Mouse (Mus musculus) limb, embryonic 14.5 days (tissue): Measurements from ENCODE around the gene Wwc2. TPM values are rescaled to one million over a fixed set of nuclear protein-coding genes. Genes with fewer than 3 reads are reported as not detected.

Experiments used
- ATAC-seq: fragments of 200-750 bp; cut with Nextera tagmentation; 2 replicates; pipeline ENCODE4 v1.8.0; 2017; ENCODE audit warnings: low read depth, moderate number of reproducible peaks, moderate TSS enrichment; ENCODE audit not compliant: low FRiP score
- DNase-seq: peaks from one replicate; pipeline ENCODE4 v3.0.0-alpha.2; 2015; ENCODE audit warnings: low spot score
- H3K27ac ChIP-seq: fragments of 300-500 bp; sonication (generic); replicated peaks from 2 replicates; pipeline ENCODE4 v1.5.1; 2014; ENCODE audit warnings: low read depth, mild to moderate bottlenecking, low read length, moderate library complexity, mixed read lengths
- H3K27me3 ChIP-seq: fragments of 300-500 bp; sonication (generic); 2 replicates; pipeline ENCODE4 v1.6.1; 2014; ENCODE audit warnings: low read length, mixed read lengths; ENCODE audit not compliant: control insufficient read depth, insufficient read depth
- H3K36me3 ChIP-seq: fragments of 300-500 bp; sonication (generic); 2 replicates; pipeline ENCODE4 v1.6.1; 2014; ENCODE audit warnings: mild to moderate bottlenecking, low read length, moderate library complexity, mixed read lengths; ENCODE audit not compliant: control insufficient read depth, insufficient read depth
- H3K4me1 ChIP-seq: fragments of 300-500 bp; sonication (generic); 2 replicates; pipeline ENCODE4 v1.6.1; 2014; ENCODE audit warnings: antibody characterized with exemption, low read length, mixed read lengths; ENCODE audit not compliant: control insufficient read depth, insufficient read depth
- H3K4me2 ChIP-seq: fragments of 300-500 bp; sonication (generic); replicated peaks from 2 replicates; pipeline ENCODE4 v1.6.1; 2014; ENCODE audit warnings: low read depth, mild to moderate bottlenecking, low read length, moderate library complexity; ENCODE audit not compliant: severe bottlenecking
- H3K4me3 ChIP-seq: fragments of 300-500 bp; sonication (generic); replicated peaks from 2 replicates; pipeline ENCODE4 v1.5.1; 2014; ENCODE audit warnings: low read length
- H3K9ac ChIP-seq: fragments of 300-500 bp; sonication (generic); 2 replicates; pipeline ENCODE4 v1.6.1; 2014; ENCODE audit warnings: mild to moderate bottlenecking, low read depth, low read length, moderate library complexity; ENCODE audit not compliant: severe bottlenecking
- H3K9me3 ChIP-seq: fragments of 300-500 bp; sonication (generic); 2 replicates; pipeline ENCODE4 v1.6.1; 2016; ENCODE audit warnings: low read length; ENCODE audit not compliant: control insufficient read depth
- POLR2A ChIP-seq: fragments of 200-500 bp; IDR thresholded peaks from 2 replicates; pipeline ENCODE4 v1.8.0; 2012; ENCODE audit warnings: inconsistent platforms, mild to moderate bottlenecking, moderate library complexity, borderline replicate concordance; ENCODE audit not compliant: insufficient read depth, insufficient read length; ENCODE audit errors: extremely low read depth
- WGBS: fragments of 180-500 bp; shearing (Covaris S2); extraction: QIAGEN DNeasy Blood & Tissue Kit; methylation state at CpG from one replicate; pipeline ENCODE4 v1.1.7; 2014; 5-methylcytosine and 5-hydroxymethylcytosine counted together
- polyA plus RNA-seq, 2 experiments: library from polyadenylated mRNA; depleted of rRNA in 1 of 2; stranded (reverse) in 1 of 2; unstranded in 1 of 2; fragments of >200 nt; fragmentation: Nextera tagmentation in 1 of 2; extraction: Ambion mirVana in 1 of 2; gene quantifications; 2 replicates each; pipeline versions ENCODE4 v1.2.1 to v1.2.3; 2012 to 2014

Wwc2 gene
- polyA plus RNA-seq, 2 experiments = 10.9 to 13.5 TPM

DNA sequence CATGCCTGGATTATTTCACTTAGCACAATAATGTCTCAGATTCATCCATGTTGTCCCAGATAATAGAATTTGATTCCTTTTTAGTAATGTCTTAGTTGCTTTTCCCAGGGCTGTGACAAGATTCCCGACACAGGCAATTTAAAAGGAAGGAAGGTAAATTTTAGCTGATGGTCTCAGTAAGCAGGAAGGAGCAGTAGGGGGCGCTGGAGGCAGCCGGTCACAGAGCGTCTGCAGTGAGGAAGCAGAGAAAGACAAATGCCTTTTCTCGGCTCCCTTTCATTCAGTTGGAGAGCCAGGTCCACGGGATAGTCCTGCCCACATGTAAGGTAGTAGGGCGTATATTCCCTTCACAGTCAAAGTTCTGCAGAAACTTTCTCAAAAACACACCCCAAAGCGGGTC lies 32.5 kb upstream of the Wwc2 start:
- Histone ChIP-seq H3K36me3 (no peaks in the 10 kb centered on the region), H3K4me2 (no peak overlapping the region), H3K4me3 (no peak overlapping the region), H3K27me3 (no peaks in the 10 kb centered on the region), H3K27ac (no peak overlapping the region), H3K4me1 (no peaks in the 10 kb centered on the region), H3K9ac (no peak overlapping the region), H3K9me3 (no peaks in the 10 kb centered on the region)
- DNase-seq (no peak), ATAC-seq (no peak)
- 72% methylated on average over 8 of the region's 8 CpGs for WGBS
- no peak for TF ChIP-seq POLR2A

DNA sequence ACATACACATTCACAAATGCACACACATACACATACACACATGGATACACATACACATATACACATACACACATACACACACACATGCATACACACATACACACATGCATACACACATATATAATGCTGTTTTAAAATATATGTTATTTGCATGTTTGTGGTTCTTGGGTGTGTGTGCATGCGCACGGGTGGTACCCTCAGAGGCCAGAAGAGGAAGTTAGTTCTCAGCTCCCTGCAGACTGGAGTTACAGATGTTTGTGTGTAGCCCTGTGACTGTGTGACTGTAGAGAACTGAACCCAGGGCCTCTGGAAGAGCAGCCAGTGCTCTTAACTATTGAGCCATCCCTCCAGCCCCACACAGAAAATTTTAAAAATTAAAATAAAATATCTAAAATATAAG lies 29.0 kb upstream of the Wwc2 start:
- Histone ChIP-seq H3K4me1 (no peaks in the 10 kb centered on the region), H3K27me3 (no peaks in the 10 kb centered on the region), H3K9ac (no peak overlapping the region), H3K9me3 (no peaks in the 10 kb centered on the region), H3K4me3 (no peak overlapping the region), H3K4me2 (no peak overlapping the region), H3K36me3 (no peaks in the 10 kb centered on the region), H3K27ac (no peak overlapping the region)
- WGBS = 90% methylated on average over 2 of the region's 2 CpGs
- no peak for TF ChIP-seq POLR2A
- DNase-seq = no peak
- ATAC-seq = no peak

DNA sequence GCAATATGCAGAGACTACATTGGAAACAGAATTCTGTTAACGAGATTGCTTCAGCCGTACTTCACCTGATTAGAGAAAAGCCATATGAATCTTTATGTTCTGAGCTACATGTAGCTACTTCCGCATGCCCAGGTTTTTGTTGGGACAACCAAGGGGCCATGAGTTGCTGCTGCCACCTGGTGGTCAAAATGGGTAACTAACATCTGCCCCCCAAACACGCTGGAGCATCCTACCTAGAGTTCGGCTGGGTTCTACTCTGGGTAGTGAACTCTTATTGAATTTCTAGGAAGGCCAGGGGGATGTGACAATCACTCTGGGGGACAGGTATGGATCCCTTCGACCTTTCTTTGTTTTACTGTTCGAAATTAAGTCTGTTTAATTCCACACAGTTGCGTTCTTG lies 25.8 kb upstream of the Wwc2 start:
- Histone ChIP-seq H3K27ac (no peak overlapping the region), H3K27me3 (no peaks in the 10 kb centered on the region), H3K36me3 (no peaks in the 10 kb centered on the region), H3K9me3 (no peaks in the 10 kb centered on the region), H3K9ac (no peak overlapping the region), H3K4me3 (no peak overlapping the region), H3K4me1 (no peaks in the 10 kb centered on the region), H3K4me2 (no peak overlapping the region)
- DNase-seq (peak; percentile 84), ATAC-seq (peak; percentile 63; the same call in 1 of the 2 replicates)
- WGBS = 17% methylated on average over 8 of the region's 8 CpGs
- TF ChIP-seq POLR2A = no peak

DNA sequence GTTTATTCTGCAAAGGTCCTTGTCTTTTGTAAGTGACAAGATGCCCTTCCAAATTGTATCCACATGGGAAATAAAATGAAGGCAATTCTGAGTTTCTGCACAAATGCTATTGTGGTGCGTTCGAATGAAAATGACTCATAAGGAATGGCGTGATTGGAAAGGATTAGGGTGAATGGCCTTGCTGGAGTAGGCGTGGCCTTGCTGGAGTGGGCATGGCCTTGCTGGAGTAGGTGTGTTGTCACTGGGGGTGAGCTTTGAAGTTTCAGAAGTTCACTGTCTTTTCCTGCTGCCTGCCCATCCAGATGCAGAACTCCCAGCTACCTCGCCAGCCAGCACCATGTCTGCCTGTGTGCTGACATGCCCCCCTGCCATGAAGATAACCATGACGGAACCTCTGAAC lies 23.7 kb upstream of the Wwc2 start:
- no peak overlapping the region for H3K4me3 ChIP-seq
- no peaks in the 10 kb centered on the region for H3K4me1 ChIP-seq
- no peak overlapping the region for H3K27ac ChIP-seq
- H3K9me3 ChIP-seq = no peaks in the 10 kb centered on the region
- no peaks in the 10 kb centered on the region for H3K27me3 ChIP-seq
- WGBS = 88% methylated on average over 6 of the region's 6 CpGs
- no peaks in the 10 kb centered on the region for H3K36me3 ChIP-seq
- no peak for TF ChIP-seq POLR2A
- H3K9ac ChIP-seq = no peak overlapping the region
- DNase-seq (no peak), ATAC-seq (no peak)
- no peak overlapping the region for H3K4me2 ChIP-seq

DNA sequence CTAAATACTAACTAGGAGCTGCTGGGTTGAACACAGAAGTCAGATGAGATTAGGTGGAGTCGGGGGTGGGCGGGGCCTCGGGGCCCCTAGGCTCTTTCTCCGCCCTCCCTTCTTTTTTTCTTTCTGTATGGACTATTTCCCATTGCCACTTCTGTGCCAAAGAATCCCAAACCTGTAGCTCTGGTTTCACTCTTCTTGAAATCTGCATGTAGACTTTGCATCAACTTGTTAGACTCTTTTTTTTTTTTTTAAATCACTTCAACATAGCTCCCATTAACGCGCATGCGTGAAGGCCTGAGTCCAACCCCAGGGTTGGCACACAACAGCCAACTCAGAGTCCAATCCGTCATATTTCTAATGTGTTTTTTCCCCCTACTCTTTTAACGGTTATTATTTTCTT lies 22.6 kb upstream of the Wwc2 start:
- no peak for ATAC-seq
- H3K4me1 ChIP-seq = no peaks in the 10 kb centered on the region
- no peak for DNase-seq
- H3K4me2 ChIP-seq = no peak overlapping the region
- no peaks in the 10 kb centered on the region for H3K27me3 ChIP-seq
- no peak for TF ChIP-seq POLR2A
- no peaks in the 10 kb centered on the region for H3K9me3 ChIP-seq
- H3K27ac ChIP-seq = no peak overlapping the region
- no peak overlapping the region for H3K9ac ChIP-seq
- H3K36me3 ChIP-seq = no peaks in the 10 kb centered on the region
- 83% methylated on average over 9 of the region's 9 CpGs for WGBS
- no peak overlapping the region for H3K4me3 ChIP-seq

DNA sequence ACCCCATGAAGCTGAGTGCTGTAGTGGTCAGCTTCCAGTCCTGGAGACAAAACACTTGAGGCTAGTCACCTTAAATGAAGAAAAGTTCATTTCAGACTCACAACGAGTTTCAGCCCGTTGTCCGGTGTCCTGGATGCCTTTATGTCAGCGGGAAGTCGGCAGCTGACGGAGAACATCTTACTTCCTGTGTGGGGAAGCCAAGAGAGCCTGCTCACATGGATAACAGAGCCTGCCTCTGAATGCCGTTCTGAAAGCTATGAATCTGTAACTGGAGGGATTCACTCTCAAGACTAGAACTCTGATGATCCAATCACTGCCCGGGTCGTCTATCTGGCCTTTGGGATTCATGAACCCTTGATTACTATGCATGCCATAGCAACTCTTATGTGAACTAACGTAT lies 21.1 kb upstream of the Wwc2 start:
- WGBS = 81% methylated on average over 10 of the region's 10 CpGs
- DNase-seq (no peak), ATAC-seq (no peak)
- Histone ChIP-seq H3K9ac (no peak overlapping the region), H3K4me1 (no peaks in the 10 kb centered on the region), H3K9me3 (no peaks in the 10 kb centered on the region), H3K27ac (no peak overlapping the region), H3K4me2 (no peak overlapping the region), H3K27me3 (no peaks in the 10 kb centered on the region), H3K36me3 (no peaks in the 10 kb centered on the region), H3K4me3 (no peak overlapping the region)
- no peak for TF ChIP-seq POLR2A
